Mouse (Mus musculus) ES-Bruce4 (cell line): Measurements from ENCODE around the gene Slc25a21.

Experiments used
- CTCF ChIP-seq: IDR thresholded peaks from one replicate; pipeline ENCODE4 v1.8.1; 2011; ENCODE audit warnings: low read depth, low read length
- POLR2A ChIP-seq: IDR thresholded peaks from one replicate; pipeline ENCODE4 v1.8.1; 2011; ENCODE audit warnings: low read length; ENCODE audit not compliant: insufficient read depth

- TF ChIP-seq CTCF: no peak
- no peak for TF ChIP-seq POLR2A
Observed at GRCm38 (mm10) chr12:57072616-57073015, 124.7 kb downstream of the Slc25a21 start.
